Mouse (Mus musculus): ENCODE measurements around the gene Gramd1b. TPM values are rescaled to one million over a fixed set of nuclear protein-coding genes. Genes with fewer than 3 reads are reported as not detected.

Gene Gramd1b
- polyA plus RNA-seq, 1 experiment from 2014 or later: 2.8 TPM

- DNase-seq (ENCODE audit: low spot score): peak; percentile 46
- ATAC-seq (ENCODE audit: insufficient number of reproducible peaks, low FRiP score, low TSS enrichment, low read depth): peak; percentile 82; the same call in 1 of the 2 replicates
- peaks cover 12% of the 10 kb centered on the region for H3K4me1 ChIP-seq (ENCODE audit: control insufficient read depth, insufficient read depth, low read length)
- H3K4me2 ChIP-seq (ENCODE audit: low read depth, severe bottlenecking): peak overlapping the region; percentile 54
- WGBS: 23% methylated on average over 16 of the region's 16 CpGs
- peak overlapping the region; percentile 19; the same call in 1 of the 2 replicates for H3K4me3 ChIP-seq (ENCODE audit: low read depth, low read length)
- no peaks in the 10 kb centered on the region for H3K36me3 ChIP-seq (ENCODE audit: control insufficient read depth, insufficient read depth, low read length)
- H3K27me3 ChIP-seq (ENCODE audit: control insufficient read depth, insufficient read depth, low read length): no peaks in the 10 kb centered on the region
- H3K27ac ChIP-seq (replicated peaks; ENCODE audit: low read depth, low read length): peak overlapping the region; percentile 42; the same call in 1 of the 2 replicates
- 0 out of 2 replicates have a peak overlapping the region, but pooled peaks have one; percentile 37 for H3K9ac ChIP-seq (ENCODE audit: low read length)
- H3K9me3 ChIP-seq (ENCODE audit: control insufficient read depth, low read length): no peaks in the 10 kb centered on the region; the same call in 1 of the 2 replicates
Measured at GRCm38 (mm10) chr9:40346232-40346984, 184.8 kb downstream of the Gramd1b start.

GRCm38 (mm10) chr9:40345493-40346231 is 185.5 kb downstream of the Gramd1b start:
- Histone ChIP-seq H3K9me3 (ENCODE audit: control insufficient read depth, low read length) (no peaks in the 10 kb centered on the region; the same call in 1 of the 2 replicates), H3K4me1 (ENCODE audit: control insufficient read depth, insufficient read depth, low read length) (peaks cover 12% of the 10 kb centered on the region), H3K36me3 (ENCODE audit: control insufficient read depth, insufficient read depth, low read length) (no peaks in the 10 kb centered on the region), H3K9ac (ENCODE audit: low read length) (0 out of 2 replicates have a peak overlapping the region, but pooled peaks have one; percentile 37), H3K4me3 (ENCODE audit: low read depth, low read length) (peak overlapping the region; percentile 19; the same call in 1 of the 2 replicates), H3K27ac (replicated peaks; ENCODE audit: low read depth, low read length) (peak overlapping the region; percentile 42; the same call in 1 of the 2 replicates), H3K27me3 (ENCODE audit: control insufficient read depth, insufficient read depth, low read length) (no peaks in the 10 kb centered on the region), H3K4me2 (ENCODE audit: low read depth, severe bottlenecking) (peak overlapping the region; percentile 54)
- 37% methylated on average over 13 of the region's 13 CpGs for WGBS
- DNase-seq (ENCODE audit: low spot score) (peak; percentile 43), ATAC-seq (ENCODE audit: insufficient number of reproducible peaks, low FRiP score, low TSS enrichment, low read depth) (peak; percentile 81)

- H3K27ac ChIP-seq (replicated peaks; ENCODE audit: low read depth, low read length): no peak overlapping the region
- 0 out of 2 replicates have a peak overlapping the region, but pooled peaks have one; percentile 27 for H3K9ac ChIP-seq (ENCODE audit: low read length)
- H3K36me3 ChIP-seq (ENCODE audit: control insufficient read depth, insufficient read depth, low read length): no peaks in the 10 kb centered on the region
- H3K4me3 ChIP-seq (ENCODE audit: low read depth, low read length): no peak overlapping the region
- no peaks in the 10 kb centered on the region; the same call in 1 of the 2 replicates for H3K9me3 ChIP-seq (ENCODE audit: control insufficient read depth, low read length)
- H3K4me2 ChIP-seq (ENCODE audit: low read depth, severe bottlenecking): peak overlapping the region; percentile 54; the same call in 1 of the 2 replicates
- ATAC-seq (ENCODE audit: insufficient number of reproducible peaks, low FRiP score, low TSS enrichment, low read depth) (no peak), DNase-seq (ENCODE audit: low spot score) (no peak)
- H3K4me1 ChIP-seq (ENCODE audit: control insufficient read depth, insufficient read depth, low read length): peaks cover 12% of the 10 kb centered on the region
- H3K27me3 ChIP-seq (ENCODE audit: control insufficient read depth, insufficient read depth, low read length): no peaks in the 10 kb centered on the region
- 54% methylated on average over 10 of the region's 10 CpGs for WGBS
Measured at GRCm38 (mm10) chr9:40344801-40345492, 186.2 kb downstream of the Gramd1b start.

GRCm38 (mm10) chr9:40343828-40344227 is 187.4 kb downstream of the Gramd1b start:
- ATAC-seq (ENCODE audit: insufficient number of reproducible peaks, low FRiP score, low TSS enrichment, low read depth) (no peak), DNase-seq (ENCODE audit: low spot score) (no peak)
- Histone ChIP-seq H3K9me3 (ENCODE audit: control insufficient read depth, low read length) (no peaks in the 10 kb centered on the region; the same call in 1 of the 2 replicates), H3K4me2 (ENCODE audit: low read depth, severe bottlenecking) (no peak overlapping the region), H3K27ac (replicated peaks; ENCODE audit: low read depth, low read length) (no peak overlapping the region), H3K4me1 (ENCODE audit: control insufficient read depth, insufficient read depth, low read length) (peaks cover 12% of the 10 kb centered on the region), H3K9ac (ENCODE audit: low read length) (no peak overlapping the region), H3K27me3 (ENCODE audit: control insufficient read depth, insufficient read depth, low read length) (no peaks in the 10 kb centered on the region), H3K36me3 (ENCODE audit: control insufficient read depth, insufficient read depth, low read length) (no peaks in the 10 kb centered on the region), H3K4me3 (ENCODE audit: low read depth, low read length) (no peak overlapping the region)
- WGBS: 92% methylated on average over 7 of the region's 7 CpGs

- H3K9me3 ChIP-seq (ENCODE audit: control insufficient read depth, low read length): no peaks in the 10 kb centered on the region; the same call in 1 of the 2 replicates
- 91% methylated on average over 9 of the region's 9 CpGs for WGBS
- ATAC-seq (ENCODE audit: insufficient number of reproducible peaks, low FRiP score, low TSS enrichment, low read depth): no peak
Measured at GRCm38 (mm10) chr9:40343053-40343652, 188.0 kb downstream of the Gramd1b start.

GRCm38 (mm10) chr9:40342101-40342500 is 189.1 kb downstream of the Gramd1b start:
- Histone ChIP-seq H3K27ac (replicated peaks; ENCODE audit: low read depth, low read length) (no peak overlapping the region), H3K36me3 (ENCODE audit: control insufficient read depth, insufficient read depth, low read length) (no peaks in the 10 kb centered on the region), H3K9ac (ENCODE audit: low read length) (no peak overlapping the region), H3K9me3 (ENCODE audit: control insufficient read depth, low read length) (no peaks in the 10 kb centered on the region), H3K4me3 (ENCODE audit: low read depth, low read length) (no peak overlapping the region), H3K4me2 (ENCODE audit: low read depth, severe bottlenecking) (no peak overlapping the region), H3K4me1 (ENCODE audit: control insufficient read depth, insufficient read depth, low read length) (peaks cover 12% of the 10 kb centered on the region), H3K27me3 (ENCODE audit: control insufficient read depth, insufficient read depth, low read length) (no peaks in the 10 kb centered on the region)
- ATAC-seq (ENCODE audit: insufficient number of reproducible peaks, low FRiP score, low TSS enrichment, low read depth) (no peak), DNase-seq (ENCODE audit: low spot score) (no peak)
- WGBS: 90% methylated on average over 7 of the region's 7 CpGs

More at GRCm38 (mm10) chr9:40343053-40343652, 188.0 kb downstream of the Gramd1b start:
- no peaks in the 10 kb centered on the region for H3K36me3 ChIP-seq (ENCODE audit: control insufficient read depth, insufficient read depth, low read length)
- H3K4me2 ChIP-seq (ENCODE audit: low read depth, severe bottlenecking): no peak overlapping the region
- no peak overlapping the region for H3K27ac ChIP-seq (replicated peaks; ENCODE audit: low read depth, low read length)
- H3K4me3 ChIP-seq (ENCODE audit: low read depth, low read length): no peak overlapping the region
- no peak for DNase-seq (ENCODE audit: low spot score)
- H3K4me1 ChIP-seq (ENCODE audit: control insufficient read depth, insufficient read depth, low read length): peaks cover 12% of the 10 kb centered on the region
- no peak overlapping the region for H3K9ac ChIP-seq (ENCODE audit: low read length)
- H3K27me3 ChIP-seq (ENCODE audit: control insufficient read depth, insufficient read depth, low read length): no peaks in the 10 kb centered on the region

GRCm38 (mm10) chr9:40339578-40339977 is 191.6 kb downstream of the Gramd1b start:
- Histone ChIP-seq H3K27me3 (ENCODE audit: control insufficient read depth, insufficient read depth, low read length) (no peaks in the 10 kb centered on the region), H3K9ac (ENCODE audit: low read length) (no peak overlapping the region), H3K9me3 (ENCODE audit: control insufficient read depth, low read length) (no peaks in the 10 kb centered on the region), H3K4me1 (ENCODE audit: control insufficient read depth, insufficient read depth, low read length) (no peaks in the 10 kb centered on the region), H3K4me2 (ENCODE audit: low read depth, severe bottlenecking) (no peak overlapping the region), H3K4me3 (ENCODE audit: low read depth, low read length) (no peak overlapping the region), H3K27ac (replicated peaks; ENCODE audit: low read depth, low read length) (no peak overlapping the region), H3K36me3 (ENCODE audit: control insufficient read depth, insufficient read depth, low read length) (no peaks in the 10 kb centered on the region)
- WGBS: 80% methylated on average over 9 of the region's 9 CpGs
- ATAC-seq (ENCODE audit: insufficient number of reproducible peaks, low FRiP score, low TSS enrichment, low read depth) (no peak), DNase-seq (ENCODE audit: low spot score) (no peak)

Measured in limb, embryonic 11.5 days (tissue).